Mouse (Mus musculus): ENCODE results near the gene Mphosph9. TPM values are rescaled to one million over a fixed set of nuclear protein-coding genes. Genes with fewer than 3 reads are reported as not detected.
"Not testable (repeated sequence)": the region's sequence is repeated elsewhere in the genome, so short reads cannot be mapped to it uniquely, and the experiment has no call there.

Gene Mphosph9
- total and polyA plus RNA-seq, 3 experiments = 5.6 to 9.8 (median 8.0) TPM

DNA sequence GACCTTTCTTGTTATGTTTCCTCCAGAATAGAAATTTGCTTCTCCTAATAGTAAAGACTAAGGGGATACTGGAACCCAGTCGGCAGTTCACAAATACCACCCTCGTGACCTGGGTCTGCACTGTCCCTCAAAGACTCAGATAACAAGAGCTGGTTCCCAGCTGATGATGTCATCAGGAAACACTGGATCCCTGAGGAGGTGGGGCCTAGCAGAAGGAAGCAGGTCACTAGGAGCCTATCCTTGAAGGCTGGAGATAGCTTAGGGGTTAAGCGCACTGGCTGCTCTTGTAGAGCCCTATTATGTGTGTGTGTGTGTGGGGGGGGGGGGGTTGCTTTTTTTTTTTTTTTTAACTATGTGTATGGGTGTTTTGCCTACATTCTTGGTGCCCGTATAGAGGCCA lies 27.6 kb downstream of the Mphosph9 start:
- no peak for DNase-seq (ENCODE audit: extremely low read depth)
- dilution Hi-C loops (cut with MboI; ENCODE audit: extremely low pct_ligation_motif_present, extremely low pct_unique_long_range_greater_than_20kb, low sequenced_read_pairs) = no loop called here

DNA sequence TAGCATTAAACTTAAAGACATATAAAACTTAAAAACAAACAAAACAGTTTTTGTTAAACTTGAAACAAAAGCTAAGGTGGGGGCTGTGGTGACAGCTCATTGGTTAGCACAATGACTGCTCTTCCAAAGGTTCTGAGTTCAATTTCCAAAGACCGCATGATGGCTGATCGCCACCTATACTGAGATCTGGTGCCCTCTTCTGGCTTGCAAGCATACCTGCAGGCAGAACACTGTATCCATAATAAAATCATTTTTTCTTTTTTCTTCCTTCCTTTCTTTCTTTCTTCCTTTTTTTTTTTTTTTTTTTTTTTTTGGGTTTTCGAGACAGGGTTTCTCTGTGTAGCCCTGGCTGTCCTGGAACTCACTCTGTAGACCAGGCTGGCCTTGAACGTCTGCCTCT lies 28.5 kb downstream of the Mphosph9 start:
- TF ChIP-seq CTCF (conservative IDR thresholded peaks at IDR 0.05 in 1 of 2, IDR thresholded peaks at IDR 0.05 in 1 of 2; ENCODE audit: low read depth in 2 of 2, low read length in 2 of 2) = peak; percentile 19 to 63; a peak in 2 of 4 replicates
- peak; percentile 58 for TF ChIP-seq RAD21 (IDR thresholded peaks at IDR 0.05; ENCODE audit: low read depth, low read length)
- TF ChIP-seq SMC3 (IDR thresholded peaks at IDR 0.05; ENCODE audit: low read depth, low read length) = peak; percentile 51
- H3K9me3 ChIP-seq (replicated peaks; ENCODE audit: low read length); H3K4me3 ChIP-seq (replicated peaks in 1 of 3; ENCODE audit: low read depth in 2 of 3, low read length in 2 of 3, poor library complexity in 1 of 3); in situ Hi-C loops (cut with MboI; ENCODE audit: low pct_ligation_motif_present, low pct_unique_long_range_greater_than_20kb, low sequenced_read_pairs); dilution Hi-C loops (cut with MboI; ENCODE audit: extremely low pct_ligation_motif_present, extremely low pct_unique_long_range_greater_than_20kb, low sequenced_read_pairs); H3K4me2 ChIP-seq (ENCODE audit: insufficient read depth, low read depth, poor library complexity, severe bottlenecking); H3K27me3 ChIP-seq (replicated peaks); H3K4me1 ChIP-seq (ENCODE audit: control insufficient read depth in 1 of 2, insufficient read depth in 2 of 2); H3K79me2 ChIP-seq (replicated peaks; ENCODE audit: control insufficient read depth, extremely low read depth, insufficient read depth, poor library complexity, severe bottlenecking); H3K9ac ChIP-seq (ENCODE audit: insufficient read depth, low read depth); H3K27ac ChIP-seq (ENCODE audit: insufficient read depth, low read depth): not testable (repeated sequence)
- peaks cover 35 to 69% of the 10 kb centered on the region in 2 experiments for H3K36me3 ChIP-seq (replicated peaks in 1 of 2; ENCODE audit: control insufficient read depth in 1 of 2, insufficient read depth in 1 of 2, low read length in 1 of 2)
- peak; percentile 43 for DNase-seq (ENCODE audit: extremely low read depth)

More for the DNA sequence above, 27.6 kb downstream of the Mphosph9 start:
- H3K36me3 ChIP-seq (replicated peaks in 1 of 2; ENCODE audit: control insufficient read depth in 1 of 2, insufficient read depth in 1 of 2, low read length in 1 of 2) = peaks cover 37 to 67% of the 10 kb centered on the region in 2 experiments
- TF ChIP-seq POLR2AphosphoS2 (IDR thresholded peaks at IDR 0.05; ENCODE audit: low read depth, low read length) (no peak), NRF1 (IDR thresholded peaks at IDR 0.05; ENCODE audit: low read depth, low read length) (no peak), ELF1 (IDR thresholded peaks at IDR 0.05; ENCODE audit: low read depth, low read length) (no peak), JUND (conservative IDR thresholded peaks at IDR 0.05; ENCODE audit: low read depth, low read length) (no peak), MAFK (IDR thresholded peaks at IDR 0.05; ENCODE audit: insufficient replicate concordance, low read length) (no peak), UBTF (IDR thresholded peaks at IDR 0.05; ENCODE audit: low read depth, low read length) (no peak)
- H3K4me3 ChIP-seq (replicated peaks in 1 of 3; ENCODE audit: low read depth in 2 of 3, low read length in 2 of 3, poor library complexity in 1 of 3) = no peak overlapping the region
- no peak overlapping the region for H3K4me2 ChIP-seq (ENCODE audit: insufficient read depth, low read depth, poor library complexity, severe bottlenecking)
- H3K27ac ChIP-seq (ENCODE audit: insufficient read depth, low read depth) = no peak overlapping the region
- in situ Hi-C loops (cut with MboI; ENCODE audit: low pct_ligation_motif_present, low pct_unique_long_range_greater_than_20kb, low sequenced_read_pairs) = no loop called here
- H3K79me2 ChIP-seq (replicated peaks; ENCODE audit: control insufficient read depth, extremely low read depth, insufficient read depth, poor library complexity, severe bottlenecking) = no peaks in the 10 kb centered on the region
- H3K27me3 ChIP-seq (replicated peaks) = no peaks in the 10 kb centered on the region
- H3K9me3 ChIP-seq (replicated peaks; ENCODE audit: low read length) = peaks cover 3% of the 10 kb centered on the region
- H3K9ac ChIP-seq (ENCODE audit: insufficient read depth, low read depth) = no peak overlapping the region
- H3K4me1 ChIP-seq (ENCODE audit: control insufficient read depth in 1 of 2, insufficient read depth in 2 of 2) = no peaks in the 10 kb centered on the region

- H3K9me3 ChIP-seq (replicated peaks; ENCODE audit: low read length) = peaks cover 3% of the 10 kb centered on the region
- no peak for TF ChIP-seq PAX5 (IDR thresholded peaks at IDR 0.05; ENCODE audit: low read length)
- no peak for TF ChIP-seq CTCF (conservative IDR thresholded peaks at IDR 0.05 in 1 of 2, IDR thresholded peaks at IDR 0.05 in 1 of 2; ENCODE audit: low read depth in 2 of 2, low read length in 2 of 2)
- no peak for TF ChIP-seq UBTF (IDR thresholded peaks at IDR 0.05; ENCODE audit: low read depth, low read length)
- no peak for TF ChIP-seq ZKSCAN1 (IDR thresholded peaks at IDR 0.05; ENCODE audit: borderline replicate concordance, low read depth, low read length)
- no peak for TF ChIP-seq ZC3H11A (IDR thresholded peaks at IDR 0.05; ENCODE audit: low read depth, low read length)
- no peak for TF ChIP-seq MXI1 (IDR thresholded peaks at IDR 0.05; ENCODE audit: low read depth, low read length)
- TF ChIP-seq CHD2 (IDR thresholded peaks at IDR 0.05; ENCODE audit: low read length) = no peak
- TF ChIP-seq ZNF384 (IDR thresholded peaks at IDR 0.05; ENCODE audit: low read depth, low read length) = no peak
- TF ChIP-seq USF1 (IDR thresholded peaks at IDR 0.05; ENCODE audit: low read depth, low read length) = no peak
- TF ChIP-seq BHLHE40 (IDR thresholded peaks at IDR 0.05; ENCODE audit: low read depth, low read length) = no peak
- no peak for TF ChIP-seq USF2 (conservative IDR thresholded peaks at IDR 0.05; ENCODE audit: low read depth, low read length)
- no peak for TF ChIP-seq RCOR1 (conservative IDR thresholded peaks at IDR 0.05; ENCODE audit: low read depth, low read length)
- TF ChIP-seq E2F4 (IDR thresholded peaks at IDR 0.05; ENCODE audit: insufficient replicate concordance, low read depth, low read length) = no peak
- no peak for TF ChIP-seq MAFK (IDR thresholded peaks at IDR 0.05; ENCODE audit: insufficient replicate concordance, low read length)
- no peak for TF ChIP-seq MAX (IDR thresholded peaks at IDR 0.05; ENCODE audit: low read length)
- TF ChIP-seq MAZ (IDR thresholded peaks at IDR 0.05; ENCODE audit: low read depth, low read length) = no peak
- peaks cover 35 to 75% of the 10 kb centered on the region in 2 experiments for H3K36me3 ChIP-seq (replicated peaks in 1 of 2; ENCODE audit: control insufficient read depth in 1 of 2, insufficient read depth in 1 of 2, low read length in 1 of 2)
- no peak overlapping the region for H3K4me3 ChIP-seq (replicated peaks in 1 of 3; ENCODE audit: low read depth in 2 of 3, low read length in 2 of 3, poor library complexity in 1 of 3)
- H3K27me3 ChIP-seq (replicated peaks) = no peaks in the 10 kb centered on the region
- H3K4me1 ChIP-seq (ENCODE audit: control insufficient read depth in 1 of 2, insufficient read depth in 2 of 2) = no peaks in the 10 kb centered on the region
- H3K4me2 ChIP-seq (ENCODE audit: insufficient read depth, low read depth, poor library complexity, severe bottlenecking) = no peak overlapping the region
- in situ Hi-C loops (cut with MboI; ENCODE audit: low pct_ligation_motif_present, low pct_unique_long_range_greater_than_20kb, low sequenced_read_pairs) = no loop called here
- no peak for DNase-seq (ENCODE audit: extremely low read depth)
- no peaks in the 10 kb centered on the region for H3K79me2 ChIP-seq (replicated peaks; ENCODE audit: control insufficient read depth, extremely low read depth, insufficient read depth, poor library complexity, severe bottlenecking)
- H3K27ac ChIP-seq (ENCODE audit: insufficient read depth, low read depth) = no peak overlapping the region
- dilution Hi-C loops (cut with MboI; ENCODE audit: extremely low pct_ligation_motif_present, extremely low pct_unique_long_range_greater_than_20kb, low sequenced_read_pairs) = no loop called here
- no peak overlapping the region for H3K9ac ChIP-seq (ENCODE audit: insufficient read depth, low read depth)
Observed at GRCm38 (mm10) chr5:124296475-124296874, 31.3 kb downstream of the Mphosph9 start.

Measured in CH12.LX (cell line).